Mouse (Mus musculus) c-Kit-positive CD71-negative TER-119-negative erythroid progenitor cells, embryonic 14.5 days (primary cell): ENCODE measurements around the gene Orc5.

Source experiments
- DNase-seq: peaks from one replicate; pipeline ENCODE4 v3.0.0-alpha.2; 2013; ENCODE audit warnings: low read depth

Orc5 gene

DNA sequence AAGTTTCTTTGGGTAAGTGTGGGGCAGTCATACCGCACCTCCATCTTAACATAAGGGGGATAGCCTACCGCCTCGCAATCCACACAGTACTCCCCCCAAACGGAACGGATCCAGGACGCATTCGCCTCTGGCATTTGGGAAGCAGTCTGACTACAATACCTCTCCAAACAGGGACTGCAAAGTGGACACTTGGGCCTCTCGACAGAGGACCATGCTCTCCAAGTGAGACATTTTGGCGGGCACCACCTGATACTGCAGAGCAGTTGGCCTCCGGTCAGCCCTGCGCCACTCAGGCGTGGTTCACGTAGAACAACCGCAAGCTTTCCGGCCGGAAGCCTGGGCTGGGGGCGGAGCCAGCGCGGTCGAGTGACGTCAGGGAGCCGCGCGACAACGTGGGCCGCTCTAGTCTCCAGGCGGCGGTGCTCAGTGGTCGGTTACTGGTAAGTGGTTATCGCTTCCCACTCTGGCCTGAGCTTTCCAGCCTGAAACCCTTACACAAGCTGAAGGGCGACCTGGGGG, at the start of gene Orc5:
Orc5 (minus strand) TSS at position 397 of the 519 bp plus-strand sequence.
- DNase-seq: peak; percentile 81

DNA sequence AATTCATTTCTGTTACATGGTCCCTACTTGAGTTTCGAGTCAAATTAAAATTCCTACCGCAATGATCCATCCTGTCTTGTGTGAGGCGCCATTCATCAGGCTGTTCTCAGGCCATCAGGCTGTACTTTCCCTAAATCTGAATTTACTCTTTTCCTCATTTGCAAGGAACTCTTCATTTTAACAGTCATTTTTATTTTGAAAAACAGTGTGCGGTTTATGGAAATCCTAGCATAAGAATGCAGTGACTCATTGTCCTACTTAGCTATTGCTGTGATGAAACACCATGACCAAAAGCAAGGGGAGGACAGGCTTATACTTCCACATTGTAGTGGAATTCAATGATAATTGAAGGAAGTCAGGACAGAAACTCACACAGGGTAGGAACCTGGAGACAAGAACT, 46.8 kb upstream of the Orc5 start:
- no peak for DNase-seq

DNA sequence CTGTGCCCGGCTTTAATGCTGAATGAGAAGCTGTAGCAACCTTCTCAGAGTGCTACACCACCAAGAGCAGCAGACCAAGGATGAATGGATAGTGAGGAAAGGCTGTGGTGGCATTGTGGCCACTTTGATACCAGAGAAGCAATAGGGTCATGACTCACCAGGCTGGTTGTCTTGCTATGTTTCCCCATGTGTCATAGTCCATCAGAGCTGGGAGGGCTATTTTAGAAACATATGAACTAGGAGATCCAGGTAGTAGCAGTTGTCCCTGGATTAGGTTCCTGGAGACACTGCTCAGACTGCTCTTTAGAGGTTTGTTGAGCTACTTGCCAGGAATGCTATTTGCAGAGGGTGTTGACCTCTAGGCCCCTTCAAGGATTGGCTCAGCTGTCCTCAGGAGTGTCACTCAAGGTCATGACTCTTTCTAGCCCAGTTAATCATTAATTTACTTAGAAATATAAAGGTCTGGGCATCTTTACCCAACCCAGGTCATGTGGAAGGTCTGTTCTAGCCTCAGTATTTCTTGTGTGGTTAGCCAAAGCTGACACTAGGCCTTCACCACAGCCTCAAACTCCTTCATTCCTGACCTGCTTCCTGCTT, 39.2 kb upstream of the Orc5 start:
- no peak for DNase-seq

GRCm38 (mm10) chr5:22587492-22587891, 37.3 kb upstream of the Orc5 start:
- no peak for DNase-seq

DNA sequence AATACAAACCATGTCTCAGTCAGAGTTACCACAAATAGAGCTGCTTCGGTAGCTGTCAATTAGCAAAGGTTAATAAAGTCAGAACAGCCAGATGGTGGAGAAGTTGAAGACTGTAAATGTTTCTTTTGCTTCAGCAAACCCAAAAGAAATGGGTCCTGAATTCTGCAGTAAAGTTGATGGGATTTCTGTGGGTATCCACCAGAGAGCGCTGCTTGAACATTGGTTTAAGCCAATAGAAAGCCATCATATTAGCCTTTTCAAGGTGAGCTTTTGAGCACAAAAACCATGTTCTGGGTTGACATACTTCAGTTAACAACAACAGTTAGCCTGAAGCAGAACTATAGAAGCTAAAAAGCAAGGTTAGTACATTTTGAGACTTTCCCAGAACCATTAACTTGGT, 34.3 kb upstream of the Orc5 start:
- no peak for DNase-seq

GRCm38 (mm10) chr5:22578011-22578410, 27.8 kb upstream of the Orc5 start:
- DNase-seq: no peak

GRCm38 (mm10) chr5:22574751-22575150, 24.5 kb upstream of the Orc5 start:
- DNase-seq: no peak

- no peak for DNase-seq
Observed at GRCm38 (mm10) chr5:22574161-22574560, 23.9 kb upstream of the Orc5 start.

DNA sequence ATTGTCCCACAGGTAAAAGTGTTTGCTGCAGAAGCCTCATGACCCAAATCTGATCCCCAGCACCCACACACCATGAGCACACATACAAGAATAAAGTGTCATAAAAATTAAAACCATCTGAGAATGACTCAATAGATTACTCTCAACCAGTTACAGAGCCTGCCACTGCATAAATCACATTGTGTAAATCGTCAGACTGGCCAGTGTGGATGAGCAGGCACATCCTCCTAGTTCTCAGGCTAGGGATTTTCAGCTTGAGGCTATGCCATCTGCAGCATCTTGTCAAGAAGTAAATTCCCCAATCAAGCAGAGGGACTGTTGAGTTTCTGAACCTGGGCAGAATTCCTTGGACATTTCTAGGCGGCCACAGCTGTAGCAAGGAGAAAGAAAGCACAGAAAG, 23.5 kb upstream of the Orc5 start:
- DNase-seq: no peak

DNA sequence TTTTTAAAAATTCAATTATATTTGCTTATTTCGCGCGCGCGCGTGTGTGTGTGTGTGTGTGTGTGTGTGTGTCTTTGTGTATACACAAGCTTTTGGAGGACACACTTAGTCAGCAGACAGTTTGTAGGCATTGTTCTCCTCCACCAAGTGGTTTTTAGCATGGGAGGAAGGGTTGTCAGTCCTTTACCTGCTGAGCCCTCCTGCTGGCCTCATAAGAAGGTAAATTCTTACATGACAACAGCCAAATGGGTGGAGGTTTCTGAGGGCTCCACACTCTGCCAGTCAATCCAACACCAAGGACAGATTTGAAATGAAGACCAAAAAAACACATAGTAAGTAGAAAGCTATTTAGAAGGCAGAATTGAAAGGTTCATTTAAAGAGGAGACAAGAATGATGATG, 22.7 kb upstream of the Orc5 start:
- no peak for DNase-seq

GRCm38 (mm10) chr5:22572456-22572855, 22.2 kb upstream of the Orc5 start:
- DNase-seq: no peak

DNA sequence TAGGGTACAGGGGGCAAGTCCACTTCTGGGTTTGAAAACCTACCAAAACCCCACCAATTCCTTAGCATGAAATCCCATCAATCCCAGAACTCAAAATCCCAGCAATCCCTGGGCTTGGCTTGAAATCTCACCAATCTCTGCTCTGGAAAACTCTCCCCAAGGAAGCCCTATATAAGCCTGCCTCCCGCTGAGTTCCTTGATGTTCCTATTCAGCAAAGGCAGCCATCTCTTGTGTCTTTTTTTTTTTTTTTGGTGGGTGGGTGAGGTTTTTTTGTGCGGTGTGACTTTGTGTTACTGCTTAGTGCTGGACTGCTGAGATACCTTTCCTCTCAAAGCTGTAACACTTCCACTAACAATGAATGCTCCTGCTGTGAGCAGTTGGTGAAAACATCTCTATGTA, 15.5 kb upstream of the Orc5 start:
- no peak for DNase-seq

DNA sequence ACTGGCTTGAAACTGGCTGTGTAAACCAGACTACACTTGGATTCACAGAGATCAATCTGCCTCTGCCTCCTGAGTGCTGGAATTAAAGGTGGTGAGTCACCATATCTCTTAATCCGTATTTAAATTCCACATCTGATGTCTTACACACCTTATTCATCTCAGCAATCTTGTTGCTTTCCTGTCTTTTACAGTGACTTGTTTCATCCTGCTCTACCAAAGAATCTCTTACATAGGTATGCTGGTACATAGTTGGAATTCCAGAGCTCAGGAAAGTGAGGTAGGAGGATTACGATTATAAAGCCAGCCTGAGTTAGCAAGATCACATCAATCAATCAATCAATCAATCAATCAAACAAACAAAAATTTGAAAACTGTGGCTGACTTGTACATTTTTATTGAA, 9.6 kb upstream of the Orc5 start:
- DNase-seq: no peak

GRCm38 (mm10) chr5:22557491-22558113, 7.4 kb upstream of the Orc5 start:
- no peak for DNase-seq

DNA sequence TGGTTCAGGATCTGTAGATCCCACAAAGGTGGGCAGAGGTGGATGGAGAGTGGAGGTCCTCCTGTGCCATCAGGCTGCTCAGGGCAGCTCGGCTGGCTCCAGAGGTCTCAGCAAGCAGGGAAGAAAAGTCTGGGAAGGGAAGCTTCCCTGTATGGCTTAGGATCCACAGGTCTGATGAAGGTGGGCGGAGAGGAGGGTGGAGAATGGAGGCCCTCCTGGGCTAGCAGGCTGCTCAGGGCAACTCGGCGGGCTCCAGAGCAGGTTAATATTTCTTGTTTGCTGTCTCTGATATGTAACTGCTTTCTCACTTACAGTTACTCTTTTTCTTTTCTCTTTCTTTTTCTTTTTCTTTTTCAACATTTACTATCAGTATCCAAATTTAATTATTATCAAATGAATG, 6.5 kb upstream of the Orc5 start:
- no peak for DNase-seq

DNA sequence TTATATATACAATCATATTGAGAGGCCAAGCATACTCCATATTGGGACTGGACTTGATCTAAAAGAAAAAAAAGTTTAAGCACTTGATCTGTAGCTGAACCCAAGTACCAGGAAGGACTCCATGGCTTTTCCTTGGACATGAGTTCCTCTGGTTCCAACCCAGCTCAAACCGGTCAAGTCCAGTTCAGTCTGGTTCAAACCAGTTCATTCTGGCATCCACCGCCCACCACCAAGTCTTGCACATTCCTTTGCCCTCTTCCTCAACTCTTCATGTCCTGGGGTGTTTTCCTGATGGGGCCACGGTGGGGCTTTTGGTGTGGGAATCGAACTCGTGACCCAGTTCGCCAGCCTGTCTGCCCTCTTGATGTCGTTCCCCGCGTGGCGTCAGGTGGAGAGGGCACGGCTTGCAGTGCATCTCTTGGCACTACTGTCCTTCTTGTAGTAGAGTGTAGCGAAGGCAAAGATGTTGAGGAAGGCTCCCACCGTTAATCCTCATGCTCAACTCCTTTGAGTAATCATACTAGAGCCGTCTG, 2.1 kb upstream of the Orc5 start:
- DNase-seq: no peak

DNA sequence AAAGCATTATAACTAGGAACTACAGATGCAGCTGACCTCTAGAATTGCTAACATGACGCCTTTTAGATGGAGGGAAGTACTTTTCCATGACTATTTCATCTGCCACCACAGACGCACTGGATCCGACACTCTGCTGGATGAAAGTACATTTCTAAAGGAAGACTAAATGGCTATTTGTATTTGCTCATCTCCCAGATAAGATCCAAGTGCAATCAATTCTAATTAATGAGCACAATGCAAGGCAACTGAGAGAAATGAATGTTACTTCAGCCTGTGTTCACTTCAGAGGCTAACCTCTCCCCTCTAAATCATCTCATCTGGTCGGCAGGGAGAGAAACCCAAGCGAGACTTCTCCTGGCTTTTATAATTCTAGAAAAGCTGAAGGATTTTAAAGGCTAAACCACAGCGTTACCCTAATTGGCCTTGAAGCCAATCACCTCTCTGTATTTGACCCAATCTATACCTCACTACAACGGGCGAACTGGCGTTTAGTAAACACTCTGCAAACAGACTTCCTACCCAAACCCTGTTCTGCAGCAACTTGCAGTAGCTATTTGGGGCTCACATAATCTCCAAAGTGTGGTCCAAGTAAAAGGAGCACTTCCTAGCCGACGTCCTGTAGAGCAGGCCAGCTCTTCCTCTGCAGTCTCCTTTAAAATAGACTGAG, 730 bp downstream of the Orc5 start:
- DNase-seq: no peak

DNA sequence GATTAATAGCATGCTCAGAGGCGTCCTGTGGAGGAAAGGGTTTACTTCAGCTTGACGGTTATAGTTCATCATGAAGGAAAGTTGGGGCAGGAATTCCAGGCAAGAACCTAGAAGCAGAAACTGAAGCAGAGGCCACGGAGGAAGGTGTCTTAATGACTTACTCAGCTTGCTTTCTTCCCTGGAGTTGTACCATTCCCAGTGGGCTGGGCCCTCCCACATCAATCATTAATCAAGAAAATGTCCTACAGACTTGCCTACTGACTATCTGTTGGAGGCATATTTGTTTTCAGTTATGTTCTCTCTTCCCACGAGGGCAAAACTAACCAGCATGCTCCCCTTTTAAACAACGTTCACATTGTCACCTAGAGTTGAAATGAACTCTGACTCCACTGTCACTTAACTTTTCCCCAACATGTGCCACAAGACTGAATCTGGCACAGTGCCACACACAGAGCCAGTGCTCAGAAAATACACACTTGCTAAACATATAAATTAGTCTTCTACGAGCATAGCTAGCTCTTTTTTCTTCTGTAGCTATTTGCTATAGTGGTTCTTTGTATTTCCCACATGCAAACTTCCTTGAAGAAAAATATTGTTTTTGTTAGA, 1.6 kb downstream of the Orc5 start:
- no peak for DNase-seq

DNA sequence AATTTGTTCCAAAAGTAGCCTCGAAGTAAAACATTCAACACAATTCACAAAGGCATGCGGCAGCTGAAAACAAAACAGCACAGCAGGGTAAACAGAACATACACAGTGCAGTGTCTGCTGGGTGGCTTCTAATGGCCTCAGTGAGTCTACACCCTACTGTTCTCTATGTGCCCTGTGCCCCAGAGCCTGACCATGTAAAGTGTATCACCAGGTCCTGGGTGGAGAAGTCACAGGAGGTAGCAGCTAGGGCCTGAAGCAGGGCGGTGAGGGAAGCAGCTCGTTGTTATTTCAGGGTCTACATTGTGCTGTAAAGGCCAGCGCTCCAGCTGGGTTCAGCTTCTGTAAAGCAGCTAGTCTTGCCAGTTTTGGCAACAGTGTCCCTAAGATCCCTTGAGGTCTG, 3.7 kb downstream of the Orc5 start:
- DNase-seq: no peak

DNA sequence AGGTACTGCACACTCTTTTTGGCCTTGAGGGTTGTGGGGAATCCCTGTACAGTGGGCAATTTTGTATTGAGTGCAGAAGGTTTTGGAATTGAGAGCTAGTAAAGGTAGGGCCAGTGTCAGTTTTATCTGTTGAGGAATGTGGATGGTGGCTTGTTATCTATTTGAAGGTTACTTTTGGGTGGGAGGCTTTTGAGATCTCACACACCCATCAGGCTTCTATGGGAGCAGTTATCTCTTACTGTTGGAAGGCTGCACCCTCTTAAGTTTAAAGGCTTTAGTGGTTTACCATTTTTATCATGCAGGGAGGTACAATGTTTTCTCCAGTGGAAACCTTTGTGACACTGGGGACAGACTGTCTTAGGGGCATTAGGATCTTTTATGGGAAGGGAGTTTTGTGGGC, 4.9 kb downstream of the Orc5 start:
- DNase-seq: no peak

DNA sequence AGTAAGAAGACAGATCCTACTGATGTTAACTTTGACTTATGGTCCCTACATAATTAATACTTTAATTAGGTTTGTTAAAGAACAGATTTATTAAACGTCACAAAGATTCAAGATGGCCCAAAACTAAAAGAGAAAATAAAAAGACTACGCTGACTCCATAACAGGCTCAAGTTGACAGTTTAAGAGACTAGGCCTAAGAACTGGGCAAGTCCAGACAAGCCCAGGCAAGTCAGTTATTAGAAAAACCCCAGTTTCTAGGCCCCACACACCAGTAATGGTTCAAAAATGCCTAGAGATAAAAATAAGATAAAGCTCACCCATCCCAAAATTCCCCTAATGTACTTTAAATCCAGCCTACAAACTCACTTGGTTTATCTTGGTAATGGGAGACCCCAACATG, 7.6 kb downstream of the Orc5 start:
- DNase-seq: no peak

DNA sequence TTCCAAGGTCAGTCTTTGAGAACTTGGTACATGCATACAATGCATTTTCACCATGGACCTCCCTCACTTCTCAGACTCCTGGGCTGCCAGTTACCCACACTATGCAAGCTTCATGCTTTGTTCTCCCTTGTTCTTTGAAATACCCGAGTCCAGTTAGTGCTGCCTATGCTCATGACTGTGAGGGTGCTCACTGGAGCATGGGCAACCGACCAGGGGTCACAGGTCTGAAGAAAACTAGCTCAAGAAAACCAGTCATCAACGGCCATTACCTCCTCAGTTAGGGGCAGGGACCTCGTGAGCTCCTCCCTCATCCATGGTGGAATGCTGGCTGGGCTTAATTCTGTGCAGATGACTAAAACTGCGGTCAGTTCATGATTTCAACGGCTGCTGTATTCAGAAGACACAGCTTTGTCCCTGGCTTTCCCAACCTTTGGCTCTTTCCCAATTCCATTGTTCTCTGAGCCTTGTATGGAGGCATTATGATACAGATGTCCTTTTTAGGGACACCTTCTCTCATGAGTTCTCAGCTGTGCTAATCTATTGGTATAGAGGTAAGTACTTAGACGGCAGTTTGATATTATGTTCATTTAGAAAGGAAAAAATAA, 11.1 kb downstream of the Orc5 start:
- DNase-seq: no peak
